Mouse (Mus musculus): Measurements from ENCODE around the gene Fiz1. TPM values are rescaled to one million over a fixed set of nuclear protein-coding genes. Genes with fewer than 3 reads are reported as not detected.

Gene Fiz1
- total RNA-seq, 2 experiments from 2014 or later: 13.6 to 24.2 TPM

DNA sequence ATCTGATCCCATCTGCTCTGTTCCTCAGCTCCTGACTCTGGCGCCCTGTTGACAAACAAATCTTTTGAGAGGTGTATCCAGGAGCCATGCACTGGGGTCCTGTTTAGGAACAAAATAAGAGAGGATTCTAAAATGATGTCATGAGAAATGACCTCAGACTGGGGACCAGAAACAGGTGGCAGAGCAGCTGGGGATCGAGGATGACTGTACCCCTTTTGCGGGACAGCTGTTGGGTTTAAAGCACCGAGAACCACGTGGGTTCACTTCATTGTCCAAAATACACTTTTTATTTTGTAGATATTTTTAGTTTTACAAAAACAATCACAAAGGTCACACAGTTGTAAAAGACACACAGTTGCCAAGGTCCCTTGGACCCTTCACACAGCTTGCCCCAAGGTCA, 49.5 kb downstream of the Fiz1 start:
- DNase-seq (ENCODE audit: low spot score): no peak
- intact Hi-C loops (cut with DNase I): loop anchor here (2.0 kb wide), 1 partner anchor 22 kb away; no protein-coding TSS in a partner anchor

GRCm38 (mm10) chr7:4964272-4964671, 50.2 kb downstream of the Fiz1 start, which contains the start of gene Sbk2:
Sbk2 (minus strand) TSS chr7:4964406.
- peak; percentile 59 for DNase-seq (ENCODE audit: low spot score)
- intact Hi-C loops (cut with DNase I): loop anchor here (2.0 kb wide), 1 partner anchor 21 kb away; no protein-coding TSS in a partner anchor

DNA sequence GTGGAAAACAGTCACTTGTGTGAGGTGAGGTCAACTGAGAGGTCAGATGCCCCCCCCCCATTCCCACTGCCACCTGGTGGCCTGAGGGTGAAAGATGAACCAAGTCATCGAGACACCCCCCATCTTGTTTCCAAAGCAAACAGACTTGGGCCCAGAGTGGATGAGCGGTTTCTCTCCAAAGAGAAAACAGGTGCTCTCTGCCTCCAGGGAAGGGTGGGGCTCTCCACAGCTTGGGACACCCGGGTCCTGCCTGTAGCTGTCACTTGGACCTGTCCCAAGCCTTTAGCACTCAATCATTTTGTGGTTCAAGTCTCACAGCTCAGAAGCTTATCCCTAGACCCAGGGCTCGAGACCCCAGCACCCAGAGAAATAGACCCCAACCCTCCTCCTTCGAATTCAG, 51.0 kb downstream of the Fiz1 start:
- intact Hi-C loops (cut with DNase I): no loop called here
- DNase-seq (ENCODE audit: low spot score): no peak

- intact Hi-C loops (cut with DNase I): no loop called here
- no peak for DNase-seq (ENCODE audit: low spot score)
Measured at GRCm38 (mm10) chr7:4957361-4957760, 57.1 kb downstream of the Fiz1 start.

Other genes starting within 250 kb of the Fiz1 start
- not detected for gene Fam71e2, start 243.4 kb downstream of the Fiz1 start, total RNA-seq (2021)
- under 1 TPM in 1 of 2 experiments, not detected in 1; 0.26 TPM for gene Il11, start 231.8 kb downstream of the Fiz1 start, total RNA-seq (2021)
- not detected for gene Tmem190, start 231.8 kb downstream of the Fiz1 start, total RNA-seq (2021)
- gene Tmem238, start 225.0 kb downstream of the Fiz1 start, total RNA-seq (2021): 1 to 10 TPM; 3.5 to 4.3 TPM
- 100 to 1,000 TPM; 489 to 533 TPM for gene Rpl28, start 221.8 kb downstream of the Fiz1 start, total RNA-seq (2021)
- gene Ube2s, start 202.1 kb downstream of the Fiz1 start, total RNA-seq (2021): 10 to 100 TPM; 84.6 to 93.3 TPM
- under 1 TPM in 1 of 2 experiments, not detected in 1; 0.08 TPM for gene Shisa7, start 170.0 kb downstream of the Fiz1 start, total RNA-seq (2021)
- gene Isoc2b, start 144.4 kb downstream of the Fiz1 start, total RNA-seq (2021): 1 to 10 TPM; 3.5 to 5.3 TPM
- 10 to 100 TPM; 40.5 to 44.4 TPM for gene Isoc2a, start 137.5 kb downstream of the Fiz1 start, total RNA-seq (2021)
- gene Gm36210, start 108.2 kb downstream of the Fiz1 start, total RNA-seq (2021): not detected
- 1 to 10 TPM; 7.9 to 8.1 TPM for gene Zfp628, start 99.5 kb downstream of the Fiz1 start, total RNA-seq (2021)
- gene Nat14, start 92.7 kb downstream of the Fiz1 start, total RNA-seq (2021): 1 to 10 TPM; 3.8 to 5.4 TPM
- gene Ssc5d, start 88.9 kb downstream of the Fiz1 start, total RNA-seq (2021): 1 to 10 TPM; 3.8 to 4.3 TPM
- 10 to 100 TPM; 22.4 to 28.7 TPM for gene Sbk2, start 50.3 kb downstream of the Fiz1 start, total RNA-seq (2021)
- gene Sbk3, start 43.5 kb downstream of the Fiz1 start, total RNA-seq (2021): 10 to 100 TPM; 46.1 to 48.7 TPM
- 10 to 100 TPM; 14.9 to 18.0 TPM for gene Zfp579, start 18.5 kb downstream of the Fiz1 start, total RNA-seq (2021)
- gene Zfp524, start 282 bp downstream of the Fiz1 start, total RNA-seq (2021): 1 to 10 TPM; 8.7 to 9.0 TPM
- gene Gm44973, start 799 bp upstream of the Fiz1 start, total RNA-seq (2021): not detected
- 10 to 100 TPM; 12.8 to 15.4 TPM for gene Zfp865, start 5.7 kb upstream of the Fiz1 start, total RNA-seq (2021)
- under 1 TPM; 0.28 to 0.31 TPM for gene Ccdc106, start 5.9 kb upstream of the Fiz1 start, total RNA-seq (2021)
- not detected for gene 4632433K11Rik, start 19.4 kb upstream of the Fiz1 start, total RNA-seq (2021)
- gene Zfp784, start 23.7 kb upstream of the Fiz1 start, total RNA-seq (2021): 1 to 10 TPM; 5.3 to 6.1 TPM
- gene Zfp580, start 36.8 kb upstream of the Fiz1 start, total RNA-seq (2021): 1 to 10 TPM; 5.6 to 5.8 TPM
- 10 to 100 TPM; 66.9 to 71.1 TPM for gene U2af2, start 47.4 kb upstream of the Fiz1 start, total RNA-seq (2021)
- gene Epn1, start 65.5 kb upstream of the Fiz1 start, total RNA-seq (2021): 100 to 1,000 TPM; 178 to 187 TPM
- gene Rfpl4, start 102.3 kb upstream of the Fiz1 start, total RNA-seq (2021): not detected
- 1 to 10 TPM; 5.8 to 6.2 TPM for gene Rasl2-9, start 111.3 kb upstream of the Fiz1 start, total RNA-seq (2021)
- not detected for gene Vmn1r55, start 135.0 kb upstream of the Fiz1 start, total RNA-seq (2021)
- gene Vmn1r56, start 182.1 kb upstream of the Fiz1 start, total RNA-seq (2021): not detected
- not detected for gene Vmn1r57, start 203.8 kb upstream of the Fiz1 start, total RNA-seq (2021)